Comparison of ENCODE assay signal across 8 mouse cellular contexts in the genomic region with DNA sequence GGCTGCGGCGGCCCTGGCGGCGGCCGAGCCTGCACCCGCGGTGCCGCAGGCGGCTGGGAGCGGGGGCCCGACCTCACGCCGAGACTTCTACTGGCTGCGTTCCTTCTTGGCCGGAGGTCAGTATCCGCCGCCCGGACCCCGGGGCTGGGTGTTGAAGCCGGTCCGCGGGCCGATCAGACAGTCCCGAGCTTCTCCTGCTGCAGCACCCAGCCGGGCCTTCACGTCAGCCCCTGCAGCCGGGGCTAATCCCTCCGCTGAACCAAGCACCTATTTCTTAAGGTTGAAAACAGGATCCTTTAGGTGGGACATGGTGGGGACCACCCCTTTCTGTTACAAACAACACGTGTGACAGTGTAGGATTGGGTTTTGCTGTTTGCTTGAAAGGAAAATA. TPM values are rescaled to one million over a fixed set of nuclear protein-coding genes. Genes with fewer than 3 reads are reported as not detected.
DNase-seq lines count a peak whose midpoint lies in the region; ATAC-seq and TF ChIP-seq lines count a peak whose summit lies in the region.

No protein-coding gene starts in this region.

- no peaks in the 10 kb centered on the region for H3K27me3 ChIP-seq in heart, postnatal 0 days (ENCODE audit: control insufficient read depth, insufficient read depth, low read length)
- no peaks in the 10 kb centered on the region for H3K27me3 ChIP-seq in hindbrain, embryonic 12.5 days
- H3K27me3 ChIP-seq in midbrain, embryonic 12.5 days = no peaks in the 10 kb centered on the region

- peak overlapping the region; percentile 76 for H3K4me3 ChIP-seq in heart, postnatal 0 days (ENCODE audit: low read depth, low read length)
- H3K4me3 ChIP-seq in bone marrow macrophage, adult 2 months (ENCODE audit: insufficient read depth, low read length) = peak overlapping the region; percentile 92
- peak overlapping the region; percentile 88 for H3K4me3 ChIP-seq in hindbrain, embryonic 12.5 days
- peak overlapping the region; percentile 77 for H3K4me3 ChIP-seq in midbrain, embryonic 12.5 days

- no peaks in the 10 kb centered on the region for H3K36me3 ChIP-seq in heart, postnatal 0 days (replicated peaks; ENCODE audit: control insufficient read depth, insufficient read depth, low read length)
- no peaks in the 10 kb centered on the region for H3K36me3 ChIP-seq in hindbrain, embryonic 12.5 days
- no peaks in the 10 kb centered on the region for H3K36me3 ChIP-seq in midbrain, embryonic 12.5 days

- peaks cover 9% of the 10 kb centered on the region for H3K4me1 ChIP-seq in heart, postnatal 0 days (ENCODE audit: control insufficient read depth, insufficient read depth)
- H3K4me1 ChIP-seq in bone marrow macrophage, adult 2 months (ENCODE audit: control insufficient read depth, insufficient read depth, low read length) = peaks cover 10% of the 10 kb centered on the region; the same call in 1 of the 2 replicates
- H3K4me1 ChIP-seq in hindbrain, embryonic 12.5 days = peaks cover 13% of the 10 kb centered on the region
- H3K4me1 ChIP-seq in midbrain, embryonic 12.5 days = peaks cover 14% of the 10 kb centered on the region

- TF ChIP-seq EP300 in heart, postnatal 0 days (IDR thresholded peaks at IDR 0.05; ENCODE audit: low read depth) = no peak

- no peak for DNase-seq in heart, postnatal 0 days (ENCODE audit: low spot score)
- no peak for DNase-seq in heart, adult 8-10 months (ENCODE audit: low spot score)
- DNase-seq in right cerebral cortex, adult 18-20 months = no peak
- no peak for DNase-seq in adrenal gland, adult 8-10 months
- DNase-seq in adrenal gland, adult 18-20 months (ENCODE audit: low spot score in 2 of 2) = no peak

- no peak for TF ChIP-seq POLR2A in bone marrow macrophage, adult 2 months (IDR thresholded peaks at IDR 0.05; ENCODE audit: borderline replicate concordance, low read depth, low read length)

- under 1% methylated on average over 29 of the region's 29 CpGs for WGBS in heart, postnatal 0 days
- WGBS in hindbrain, embryonic 12.5 days = under 1% methylated on average over 29 of the region's 29 CpGs
- WGBS in midbrain, embryonic 12.5 days = under 1% methylated on average over 29 of the region's 29 CpGs

- TF ChIP-seq CTCF in heart, postnatal 0 days (IDR thresholded peaks at IDR 0.05; ENCODE audit: low read depth) = no peak
- no peak for TF ChIP-seq CTCF in bone marrow macrophage, adult 2 months (IDR thresholded peaks at IDR 0.05; ENCODE audit: low read depth, low read length)

- no peaks in the 10 kb centered on the region for H3K9me3 ChIP-seq in heart, postnatal 0 days (replicated peaks; ENCODE audit: control insufficient read depth, low read length)
- H3K9me3 ChIP-seq in hindbrain, embryonic 12.5 days (replicated peaks) = no peaks in the 10 kb centered on the region
- H3K9me3 ChIP-seq in midbrain, embryonic 12.5 days = no peaks in the 10 kb centered on the region

- H3K27ac ChIP-seq in heart, postnatal 0 days (ENCODE audit: low read depth) = peak overlapping the region; percentile 93
- no peak overlapping the region for H3K27ac ChIP-seq in bone marrow macrophage, adult 2 months (ENCODE audit: insufficient read depth, low read depth, low read length)
- H3K27ac ChIP-seq in hindbrain, embryonic 12.5 days = peak overlapping the region; percentile 89
- H3K27ac ChIP-seq in midbrain, embryonic 12.5 days (replicated peaks) = peak overlapping the region; percentile 88

- peak overlapping the region; percentile 81 for H3K4me2 ChIP-seq in heart, postnatal 0 days (ENCODE audit: low read depth, low read length)
- H3K4me2 ChIP-seq in hindbrain, embryonic 12.5 days (replicated peaks) = peak overlapping the region; percentile 77
- peak overlapping the region; percentile 92 for H3K4me2 ChIP-seq in midbrain, embryonic 12.5 days (replicated peaks)

- ATAC-seq in heart, postnatal 0 days (ENCODE audit: insufficient read depth, low read depth) = peak; percentile 60
- ATAC-seq in hindbrain, embryonic 12.5 days (ENCODE audit: low FRiP score) = no peak; the same call in 1 of the 2 replicates
- ATAC-seq in midbrain, embryonic 12.5 days (ENCODE audit: low FRiP score, low read depth) = peak; percentile 78

- H3K9ac ChIP-seq in heart, postnatal 0 days (replicated peaks; ENCODE audit: low read depth, low read length) = peak overlapping the region; percentile 81
- peak overlapping the region; percentile 96 for H3K9ac ChIP-seq in hindbrain, embryonic 12.5 days
- H3K9ac ChIP-seq in midbrain, embryonic 12.5 days (replicated peaks) = peak overlapping the region; percentile 89

RNA-seq across cellular contexts. Expression of a gene that starts 0.3 kb away (rescaled TPM):
- total RNA-seq in heart, postnatal 0 days (2014; rRNA removed; ENCODE audit: low replicate concordance) = 15.3 and 35.4 TPM in 2 replicates
- 14.8 and 19.6 TPM in 2 replicates for polyA plus RNA-seq in heart, postnatal 0 days (2015; fragmentation: Nextera tagmentation; extraction: Ambion mirVana)
- total RNA-seq in heart, adult 8-10 months (2022) = 10 to 100 TPM; 23.4 to 29.5 (median 23.9) TPM
- polyA plus RNA-seq in bone marrow macrophage, adult 2 months (2012; ENCODE audit: insufficient read depth, insufficient read length, missing spikeins) = 15.1 and 17.3 TPM in 2 replicates
- 12.6 and 14.1 TPM in 2 replicates for polyA plus RNA-seq in hindbrain, embryonic 12.5 days (2016; fragmentation: Nextera tagmentation; extraction: Ambion mirVana)
- 10.5 and 12.8 TPM in 2 replicates for polyA plus RNA-seq in midbrain, embryonic 12.5 days (2016; fragmentation: Nextera tagmentation; extraction: Ambion mirVana)
- 10 to 100 TPM; 40.4 to 49.6 (median 42.9) TPM for total RNA-seq in adrenal gland, adult 8-10 months (2022)
- 10 to 100 TPM; 29.6 to 42.8 TPM for total RNA-seq in adrenal gland, adult 18-20 months (2021)

RNA-seq across cellular contexts. Expression of a gene that starts 12.0 kb away (rescaled TPM):
- 12.8 and 17.3 TPM in 2 replicates for total RNA-seq in heart, postnatal 0 days (2014; rRNA removed; ENCODE audit: low replicate concordance)
- polyA plus RNA-seq in heart, postnatal 0 days (2015; fragmentation: Nextera tagmentation; extraction: Ambion mirVana) = 18.8 and 19.9 TPM in 2 replicates
- total RNA-seq in heart, adult 8-10 months (2022) = 1 to 10 TPM; 4.2 to 8.8 (median 6.8) TPM
- 0.67 TPM in 1 of 2 replicates, not detected in the other for polyA plus RNA-seq in bone marrow macrophage, adult 2 months (2012; ENCODE audit: insufficient read depth, insufficient read length, missing spikeins)
- 34.5 and 39.3 TPM in 2 replicates for polyA plus RNA-seq in hindbrain, embryonic 12.5 days (2016; fragmentation: Nextera tagmentation; extraction: Ambion mirVana)
- polyA plus RNA-seq in midbrain, embryonic 12.5 days (2016; fragmentation: Nextera tagmentation; extraction: Ambion mirVana) = 35.2 and 35.6 TPM in 2 replicates
- 1 to 10 TPM; 3.5 to 6.6 (median 5.2) TPM for total RNA-seq in adrenal gland, adult 8-10 months (2022)
- total RNA-seq in adrenal gland, adult 18-20 months (2021) = 1 to 10 TPM; 1.4 to 1.7 TPM

RNA-seq across cellular contexts. Expression of a gene that starts 26.1 kb away (rescaled TPM):
- 0.88 and 3.2 TPM in 2 replicates for total RNA-seq in heart, postnatal 0 days (2014; rRNA removed; ENCODE audit: low replicate concordance)
- polyA plus RNA-seq in heart, postnatal 0 days (2015; fragmentation: Nextera tagmentation; extraction: Ambion mirVana) = 3.9 and 4.3 TPM in 2 replicates
- under 1 TPM; 0.38 to 0.66 (median 0.57) TPM for total RNA-seq in heart, adult 8-10 months (2022)
- polyA plus RNA-seq in bone marrow macrophage, adult 2 months (2012; ENCODE audit: insufficient read depth, insufficient read length, missing spikeins) = 17.3 and 18.3 TPM in 2 replicates
- polyA plus RNA-seq in hindbrain, embryonic 12.5 days (2016; fragmentation: Nextera tagmentation; extraction: Ambion mirVana) = 11.9 and 13.4 TPM in 2 replicates
- polyA plus RNA-seq in midbrain, embryonic 12.5 days (2016; fragmentation: Nextera tagmentation; extraction: Ambion mirVana) = 18.0 and 18.7 TPM in 2 replicates
- 1 to 10 TPM in 2 of 4 experiments, under 1 TPM in 2; 0.58 to 1.4 (median 1.0) TPM for total RNA-seq in adrenal gland, adult 8-10 months (2022)
- total RNA-seq in adrenal gland, adult 18-20 months (2021) = 1 to 10 TPM in 1 of 2 experiments, under 1 TPM in 1; 0.70 to 1.0 TPM

RNA-seq across cellular contexts. Expression of a gene that starts 59.3 kb away (rescaled TPM):
- total RNA-seq in heart, postnatal 0 days (2014; rRNA removed; ENCODE audit: low replicate concordance) = 5.8 and 9.7 TPM in 2 replicates
- polyA plus RNA-seq in heart, postnatal 0 days (2015; fragmentation: Nextera tagmentation; extraction: Ambion mirVana) = 11.3 and 11.7 TPM in 2 replicates
- 10 to 100 TPM in 2 of 4 experiments, 1 to 10 TPM in 2; 6.4 to 10.8 (median 9.6) TPM for total RNA-seq in heart, adult 8-10 months (2022)
- polyA plus RNA-seq in bone marrow macrophage, adult 2 months (2012; ENCODE audit: insufficient read depth, insufficient read length, missing spikeins) = 17.4 and 18.9 TPM in 2 replicates
- 36.7 and 40.0 TPM in 2 replicates for polyA plus RNA-seq in hindbrain, embryonic 12.5 days (2016; fragmentation: Nextera tagmentation; extraction: Ambion mirVana)
- 37.6 and 38.3 TPM in 2 replicates for polyA plus RNA-seq in midbrain, embryonic 12.5 days (2016; fragmentation: Nextera tagmentation; extraction: Ambion mirVana)
- total RNA-seq in adrenal gland, adult 8-10 months (2022) = 10 to 100 TPM; 17.3 to 39.9 (median 27.8) TPM
- 10 to 100 TPM in 1 of 2 experiments, 1 to 10 TPM in 1; 9.5 to 10.0 TPM for total RNA-seq in adrenal gland, adult 18-20 months (2021)
